Mouse (Mus musculus): ENCODE results near the gene Slc25a11.

The Slc25a11 gene

GRCm38 (mm10) chr11:70646691-70647650 is at the start of gene Slc25a11, which contains the start of gene Rnf167:
TSS of gene Slc25a11 (minus strand) at chr11:70647479.
TSS of gene Rnf167 (plus strand) at chr11:70647235.
- DNase-seq: peak; percentile 99

GRCm38 (mm10) chr11:70693504-70693903 is 46.2 kb upstream of the Slc25a11 start:
- DNase-seq: no peak

- DNase-seq: peak; percentile 76
Observed at GRCm38 (mm10) chr11:70689578-70689977, 42.3 kb upstream of the Slc25a11 start.

- no peak for DNase-seq
Observed at GRCm38 (mm10) chr11:70688372-70688771, 41.1 kb upstream of the Slc25a11 start.

- DNase-seq: peak; percentile 86
Observed at GRCm38 (mm10) chr11:70687601-70688199, 40.4 kb upstream of the Slc25a11 start, which contains the start of gene Camta2. TSS of gene Camta2 (minus strand) at chr11:70688105.

GRCm38 (mm10) chr11:70686901-70687566 is 39.8 kb upstream of the Slc25a11 start:
- peak; percentile 33 for DNase-seq

- DNase-seq: no peak
Observed at GRCm38 (mm10) chr11:70683640-70684039, 36.4 kb upstream of the Slc25a11 start.

- peak; percentile 47 for DNase-seq
Observed at GRCm38 (mm10) chr11:70681897-70682581, 34.8 kb upstream of the Slc25a11 start.

GRCm38 (mm10) chr11:70681170-70681569 is 33.9 kb upstream of the Slc25a11 start:
- DNase-seq: no peak

GRCm38 (mm10) chr11:70679894-70680293 is 32.6 kb upstream of the Slc25a11 start:
- DNase-seq: no peak

- DNase-seq: no peak
Observed at GRCm38 (mm10) chr11:70679361-70679760, 32.1 kb upstream of the Slc25a11 start.

- no peak for DNase-seq
Observed at GRCm38 (mm10) chr11:70678576-70678975, 31.3 kb upstream of the Slc25a11 start.

- no peak for DNase-seq
Observed at GRCm38 (mm10) chr11:70678092-70678491, 30.8 kb upstream of the Slc25a11 start.

- DNase-seq: no peak
Observed at GRCm38 (mm10) chr11:70674501-70674900, 27.2 kb upstream of the Slc25a11 start.

- DNase-seq: no peak
Observed at GRCm38 (mm10) chr11:70674014-70674413, 26.7 kb upstream of the Slc25a11 start.

- DNase-seq: peak; percentile 46
Observed at GRCm38 (mm10) chr11:70671333-70672047, 24.2 kb upstream of the Slc25a11 start.

GRCm38 (mm10) chr11:70670483-70670882 is 23.2 kb upstream of the Slc25a11 start:
- DNase-seq: peak; percentile 40

GRCm38 (mm10) chr11:70669582-70670345 is 22.5 kb upstream of the Slc25a11 start:
- DNase-seq: peak; percentile 82

- DNase-seq: peak; percentile 100
Observed at GRCm38 (mm10) chr11:70668771-70669505, 21.7 kb upstream of the Slc25a11 start, which contains the start of gene Spag7. TSS of gene Spag7 (minus strand) at chr11:70669416.

GRCm38 (mm10) chr11:70668335-70668770 is 21.1 kb upstream of the Slc25a11 start:
- no peak for DNase-seq
